ENCODE assay signal across 8 mouse cellular contexts in the genomic region with DNA sequence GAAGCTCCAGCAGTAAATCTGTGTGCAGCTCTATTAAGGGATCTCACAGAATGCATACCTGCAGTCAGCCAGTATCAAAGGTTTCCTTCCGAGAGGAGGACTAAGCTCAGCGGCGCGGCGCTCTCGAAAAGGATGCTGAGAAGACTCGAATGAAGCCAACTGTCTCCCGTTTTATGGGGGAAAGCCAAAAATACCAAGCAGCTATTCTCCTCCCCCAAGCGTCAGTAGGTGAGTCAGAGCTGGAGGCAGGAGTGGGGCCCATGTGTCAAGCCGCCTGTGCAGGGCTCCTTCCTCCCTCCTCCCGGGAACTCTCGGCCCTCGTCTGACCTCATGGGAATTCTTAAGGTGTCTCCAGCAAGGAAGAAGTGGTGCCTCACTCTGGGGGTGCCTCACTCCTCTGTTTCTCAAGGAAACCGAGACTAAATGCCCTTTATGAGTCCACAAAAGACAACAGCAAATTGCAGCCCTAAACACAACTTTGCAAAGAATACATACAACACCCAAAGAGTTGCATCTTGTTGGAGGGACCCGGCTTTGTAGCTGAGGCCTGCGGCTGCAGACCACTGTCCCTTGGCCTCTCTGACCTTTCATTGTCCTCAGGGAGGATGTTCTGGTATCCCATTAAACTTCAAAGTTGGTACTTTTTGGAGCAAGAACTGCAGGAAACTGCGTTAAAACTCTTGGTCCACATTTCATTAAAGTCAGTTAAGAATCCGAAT. TPM values are rescaled to one million over a fixed set of nuclear protein-coding genes. Genes with fewer than 3 reads are reported as not detected.
DNase-seq lines count a peak whose midpoint lies in the region; ATAC-seq and TF ChIP-seq lines count a peak whose summit lies in the region.

No protein-coding gene starts in this region.

- intact Hi-C loops in heart, adult 2 months (cut with DNase I): loop anchor here (5.0 kb wide), 1 partner anchor 60 kb away; a partner anchor contains a TSS

- H3K27ac ChIP-seq in ES-Bruce4 (ENCODE audit: insufficient read depth, low read length): no peak overlapping the region
- no peak overlapping the region for H3K27ac ChIP-seq in heart, adult 2 months
- no peak overlapping the region for H3K27ac ChIP-seq in liver, embryonic 13.5 days

- no peaks in the 10 kb centered on the region for H3K36me3 ChIP-seq in ES-Bruce4 (ENCODE audit: control insufficient read depth, insufficient read depth, low read length, poor library complexity, severe bottlenecking)
- no peaks in the 10 kb centered on the region for H3K36me3 ChIP-seq in heart, adult 2 months (ENCODE audit: control insufficient read depth, insufficient read depth, low read length)
- H3K36me3 ChIP-seq in liver, embryonic 13.5 days: no peaks in the 10 kb centered on the region

- peak overlapping the region; percentile 11; the same call in 1 of the 2 replicates for H3K4me3 ChIP-seq in ES-Bruce4 (ENCODE audit: low read depth, low read length)
- H3K4me3 ChIP-seq in heart, adult 2 months: no peak overlapping the region
- H3K4me3 ChIP-seq in liver, embryonic 13.5 days (replicated peaks): peak overlapping the region; percentile 62

- 16% methylated on average over 18 of the region's 18 CpGs for WGBS in heart, adult 2 months
- WGBS in liver, embryonic 13.5 days (ENCODE audit: insufficient replicate concordance): 13% methylated on average over 18 of the region's 18 CpGs

- DNase-seq in cerebellum, postnatal 4 days (ENCODE audit: low spot score in 2 of 2): no peak
- DNase-seq in cerebellum, postnatal 10 days: peak; percentile 78 to 80
- DNase-seq in heart, adult 2 months: peak; percentile 30 to 42
- DNase-seq in kidney, adult 8-10 months: peak; percentile 19 to 33
- DNase-seq in liver, embryonic 13.5 days: no peak
- DNase-seq in retina, embryonic 14.5 days (ENCODE audit: low spot score): peak; percentile 26

- H3K4me1 ChIP-seq in ES-Bruce4 (ENCODE audit: control insufficient read depth, insufficient read depth, low read length): no peaks in the 10 kb centered on the region
- no peaks in the 10 kb centered on the region for H3K4me1 ChIP-seq in heart, adult 2 months (ENCODE audit: control insufficient read depth, insufficient read depth, low read length)
- peaks cover 26% of the 10 kb centered on the region for H3K4me1 ChIP-seq in liver, embryonic 13.5 days (replicated peaks)

- H3K79me2 ChIP-seq in heart, adult 2 months (replicated peaks; ENCODE audit: control insufficient read depth, insufficient read depth, low read length): no peaks in the 10 kb centered on the region

- peaks cover 2% of the 10 kb centered on the region; the same call in 1 of the 2 replicates for H3K27me3 ChIP-seq in ES-Bruce4 (ENCODE audit: control insufficient read depth, insufficient read depth, low read length, poor library complexity, severe bottlenecking)
- H3K27me3 ChIP-seq in heart, adult 2 months (ENCODE audit: control insufficient read depth, insufficient read depth, low read length): peaks cover 2% of the 10 kb centered on the region; the same call in 1 of the 2 replicates
- peaks cover 78% of the 10 kb centered on the region for H3K27me3 ChIP-seq in liver, embryonic 13.5 days

- peak overlapping the region; percentile 77; the same call in 1 of the 2 replicates for H3K4me2 ChIP-seq in liver, embryonic 13.5 days

- H3K9ac ChIP-seq in ES-Bruce4 (ENCODE audit: low read depth, poor library complexity, severe bottlenecking): peak overlapping the region; percentile 90
- no peak overlapping the region for H3K9ac ChIP-seq in heart, adult 2 months (ENCODE audit: low read depth, low read length)
- no peak overlapping the region for H3K9ac ChIP-seq in liver, embryonic 13.5 days

- TF ChIP-seq EP300 in ES-Bruce4 (IDR thresholded peaks at IDR 0.05; ENCODE audit: insufficient read depth, low read depth, low read length): no peak
- TF ChIP-seq EP300 in heart, adult 2 months (IDR thresholded peaks at IDR 0.05; ENCODE audit: insufficient read depth, low read depth, low read length): no peak

- ATAC-seq in cerebellum, adult (ENCODE audit: insufficient number of reproducible peaks, low FRiP score, low TSS enrichment): peak; percentile 77
- ATAC-seq in liver, embryonic 13.5 days (ENCODE audit: low read depth): no peak

- no peak for TF ChIP-seq CTCF in ES-Bruce4 (IDR thresholded peaks at IDR 0.05; ENCODE audit: low read depth, low read length)
- TF ChIP-seq CTCF in heart, adult 2 months (IDR thresholded peaks at IDR 0.05): no peak

- no peak for TF ChIP-seq POLR2A in ES-Bruce4 (IDR thresholded peaks at IDR 0.05; ENCODE audit: insufficient read depth, low read length)
- no peak for TF ChIP-seq POLR2A in heart, adult 2 months (IDR thresholded peaks at IDR 0.05; ENCODE audit: insufficient read depth, low read depth, low read length)

- no peaks in the 10 kb centered on the region for H3K9me3 ChIP-seq in ES-Bruce4 (replicated peaks; ENCODE audit: control insufficient read depth, insufficient read depth, low read length, poor library complexity, severe bottlenecking)
- H3K9me3 ChIP-seq in liver, embryonic 13.5 days (replicated peaks): no peaks in the 10 kb centered on the region

RNA-seq across cellular contexts. Expression of a gene that starts 2.0 kb away (rescaled TPM):
- 26.0 and 32.4 TPM in 2 replicates for polyA plus RNA-seq in ES-Bruce4 (2011; ENCODE audit: insufficient read depth, insufficient read length, low read depth, missing spikeins)
- total RNA-seq in heart, adult 2 months (2021): under 1 TPM; 0.34 to 0.48 TPM
- polyA plus RNA-seq in heart, adult 2 months (2012; rRNA removed): 1.2 and 3.5 TPM in 2 replicates
- polyA plus RNA-seq in liver, embryonic 13.5 days (2015; fragmentation: Nextera tagmentation; extraction: Ambion mirVana): 0.68 and 1.3 TPM in 2 replicates

Comparison
In these comparisons a context has a peak if more than half of its experiments do, and no peak if none do; other contexts are left out.
1. DNase-seq: peak in cerebellum, postnatal 10 days (2 of 2), heart, adult 2 months (2 of 2), kidney, adult 8-10 months (2 of 2) and retina, embryonic 14.5 days (single experiment); none in cerebellum, postnatal 4 days (0 of 2) and liver, embryonic 13.5 days (single experiment).